Mouse (Mus musculus): ENCODE data around the gene Eif2ak4. TPM values are rescaled to one million over a fixed set of nuclear protein-coding genes. Genes with fewer than 3 reads are reported as not detected.

Eif2ak4 gene
- 19.8 and 19.9 TPM in 2 replicates for polyA plus RNA-seq (2012; rRNA removed)

GRCm38 (mm10) chr2:118388341-118389335, at the start of gene Eif2ak4:
Gene Eif2ak4, plus strand, starts transcription at chr2:118388618.

GRCm38 (mm10) chr2:118372901-118373571, 15.4 kb upstream of the Eif2ak4 start, which contains the start of gene Gpr176:
Gene Gpr176, minus strand, starts transcription at chr2:118373419.

GRCm38 (mm10) chr2:118479550-118479909, 91.1 kb downstream of the Eif2ak4 start, which contains the start of gene Srp14:
Gene Srp14, minus strand, starts transcription at chr2:118479711.

Other genes starting within 250 kb of the Eif2ak4 start
- gene Fsip1, start 131.7 kb upstream of the Eif2ak4 start, polyA plus RNA-seq (2012; rRNA removed) = 3.6 TPM in 2 replicates
- gene Gpr176, start 15.2 kb upstream of the Eif2ak4 start, polyA plus RNA-seq (2012; rRNA removed) = 2.1 and 2.4 TPM in 2 replicates
- gene Srp14, start 91.1 kb downstream of the Eif2ak4 start, polyA plus RNA-seq (2012; rRNA removed) = 247 and 266 TPM in 2 replicates
- gene Bmf, start 161.1 kb downstream of the Eif2ak4 start, polyA plus RNA-seq (2012; rRNA removed) = 9.2 and 12.2 TPM in 2 replicates
- gene Bub1b, start 209.6 kb downstream of the Eif2ak4 start, polyA plus RNA-seq (2012; rRNA removed) = 28.7 and 38.9 TPM in 2 replicates